Comparison of ENCODE assay signal across 19 mouse cellular contexts in genomic region chr16:91611248-91611647, GRCm38 (mm10). TPM values are rescaled to one million over a fixed set of nuclear protein-coding genes. Genes with fewer than 3 reads are reported as not detected.
DNase-seq lines count a peak whose midpoint lies in the region; ATAC-seq and TF ChIP-seq lines count a peak whose summit lies in the region.
"Had no signal": no experiment of that assay in that cellular context is flagged by ENCODE, and none has a peak within 500 bp of the region (broad histone marks: within the 10 kb centered on the region; RNA-seq: fewer than 3 reads in every experiment).

No protein-coding gene starts in this region.

- H3K27ac ChIP-seq in bone marrow, adult 2 months (ENCODE audit: control insufficient read depth, insufficient read depth, low read depth, low read length, poor library complexity), result peak overlapping the region; percentile 57
- H3K27ac ChIP-seq in small intestine, adult 2 months (ENCODE audit: insufficient read depth, low read depth, low read length), result 0 out of 2 replicates have a peak overlapping the region, but pooled peaks have one; percentile 15
- H3K27ac ChIP-seq in midbrain, postnatal 0 days (ENCODE audit: low read depth, low read length), result no peak overlapping the region
- H3K27ac ChIP-seq: heart, embryonic 13.5 days; hindbrain, embryonic 10.5 days; kidney, postnatal 0 days; midbrain, embryonic 15.5 days; neural tube, embryonic 13.5 days; stomach, embryonic 15.5 days had no signal

- no peaks in the 10 kb centered on the region for H3K27me3 ChIP-seq in small intestine, adult 2 months (ENCODE audit: control insufficient read depth, insufficient read depth, low read length)
- no peaks in the 10 kb centered on the region for H3K27me3 ChIP-seq in midbrain, postnatal 0 days (ENCODE audit: insufficient read depth, low read length)
- H3K27me3 ChIP-seq: heart, embryonic 13.5 days; midbrain, embryonic 15.5 days; neural tube, embryonic 13.5 days; stomach, embryonic 15.5 days had no signal

- TF ChIP-seq POLR2A in bone marrow, adult 2 months (IDR thresholded peaks at IDR 0.05; ENCODE audit: borderline replicate concordance, control insufficient read depth, low read depth, low read length), result no peak
- no peak for TF ChIP-seq POLR2A in small intestine, adult 2 months (IDR thresholded peaks at IDR 0.05; ENCODE audit: low read depth, low read length)

- H3K9ac ChIP-seq in midbrain, postnatal 0 days (replicated peaks; ENCODE audit: low read length, poor library complexity, severe bottlenecking), result no peak overlapping the region
- H3K9ac ChIP-seq: forebrain, postnatal 0 days; heart, embryonic 13.5 days; midbrain, embryonic 15.5 days; neural tube, embryonic 13.5 days; stomach, embryonic 15.5 days had no signal

- WGBS in bone marrow, adult 2 months, result 36% methylated on average over 11 of the region's 11 CpGs
- WGBS in small intestine, adult 2 months, result 65% methylated on average over 11 of the region's 11 CpGs
- 73% methylated on average over 11 of the region's 11 CpGs for WGBS in midbrain, postnatal 0 days

- H3K4me3 ChIP-seq in bone marrow, adult 2 months (replicated peaks; ENCODE audit: control insufficient read depth, low read depth, low read length), result peak overlapping the region; percentile 44
- peak overlapping the region; percentile 11; the same call in 1 of the 2 replicates for H3K4me3 ChIP-seq in small intestine, adult 2 months (ENCODE audit: low read depth, low read length)
- H3K4me3 ChIP-seq in midbrain, postnatal 0 days (ENCODE audit: low read depth, low read length), result no peak overlapping the region
- H3K4me3 ChIP-seq: heart, embryonic 13.5 days; hindbrain, embryonic 10.5 days; midbrain, embryonic 15.5 days; neural tube, embryonic 13.5 days; stomach, embryonic 15.5 days had no signal

- no peaks in the 10 kb centered on the region for H3K9me3 ChIP-seq in midbrain, postnatal 0 days (ENCODE audit: low read length)
- H3K9me3 ChIP-seq: heart, embryonic 13.5 days; hindbrain, embryonic 10.5 days; midbrain, embryonic 15.5 days; neural tube, embryonic 13.5 days; stomach, embryonic 15.5 days had no signal

- peaks cover 3% of the 10 kb centered on the region; the same call in 1 of the 2 replicates for H3K4me1 ChIP-seq in bone marrow, adult 2 months (ENCODE audit: control insufficient read depth, insufficient read depth, low read length)
- H3K4me1 ChIP-seq in small intestine, adult 2 months (ENCODE audit: control insufficient read depth, insufficient read depth, insufficient read length, low read length), result peaks cover 2% of the 10 kb centered on the region; the same call in 1 of the 2 replicates
- no peaks in the 10 kb centered on the region for H3K4me1 ChIP-seq in midbrain, postnatal 0 days (ENCODE audit: insufficient read depth, low read length)
- H3K4me1 ChIP-seq: midbrain, embryonic 15.5 days; neural tube, embryonic 13.5 days; stomach, embryonic 15.5 days had no signal

- H3K36me3 ChIP-seq in small intestine, adult 2 months (ENCODE audit: control insufficient read depth, insufficient read depth, low read length), result no peaks in the 10 kb centered on the region
- no peaks in the 10 kb centered on the region for H3K36me3 ChIP-seq in midbrain, postnatal 0 days (ENCODE audit: insufficient read depth, low read length)
- H3K36me3 ChIP-seq: heart, embryonic 13.5 days; hindbrain, embryonic 10.5 days; midbrain, embryonic 15.5 days; neural tube, embryonic 13.5 days; stomach, embryonic 15.5 days had no signal

- H3K4me2 ChIP-seq in midbrain, postnatal 0 days (ENCODE audit: low read depth, low read length, poor library complexity, severe bottlenecking), result no peak overlapping the region
- H3K4me2 ChIP-seq: heart, embryonic 13.5 days; midbrain, embryonic 15.5 days; neural tube, embryonic 13.5 days; stomach, embryonic 15.5 days had no signal

- no peak for ATAC-seq in midbrain, postnatal 0 days (ENCODE audit: low FRiP score)
- ATAC-seq: forebrain, postnatal 0 days; inflammation-experienced regulatory T-cells, adult 6 months; midbrain, embryonic 15.5 days had no signal

- DNase-seq in lung, adult 18-20 months, result peak; percentile 53 to 66
- DNase-seq in lung, postnatal 14 days, result no peak
- DNase-seq in lung, postnatal 10 days, result peak; percentile 51
- DNase-seq in embryo, embryonic 11 days, result no peak
- DNase-seq in midbrain, postnatal 0 days (ENCODE audit: low spot score), result no peak
- DNase-seq: cerebellum, adult 9-11 months; forebrain, postnatal 0 days; gastrocnemius, postnatal 10 days; right cerebral cortex, postnatal 4 days; thymus, postnatal 25 days had no signal

- TF ChIP-seq CTCF in bone marrow, adult 2 months (IDR thresholded peaks at IDR 0.05; ENCODE audit: control insufficient read depth, insufficient read depth, low read length), result no peak
- TF ChIP-seq CTCF in small intestine, adult 2 months (IDR thresholded peaks at IDR 0.05; ENCODE audit: extremely low read depth, insufficient read length, insufficient replicate concordance, low read depth, low read length), result no peak
- no peak for TF ChIP-seq CTCF in midbrain, postnatal 0 days (IDR thresholded peaks at IDR 0.05)

RNA-seq across cellular contexts. Expression of gene Dnajc28, which starts 7.6 kb away (rescaled TPM):
- 1.6 and 1.9 TPM in 2 replicates for polyA plus RNA-seq in bone marrow, adult 2 months (2011; ENCODE audit: insufficient read depth, insufficient read length, low replicate concordance, missing spikeins)
- 0.11 and 0.47 TPM in 2 replicates for polyA plus RNA-seq in small intestine, adult 2 months (2012; rRNA removed)
- 3.9 and 6.1 TPM in 2 replicates for total RNA-seq in midbrain, postnatal 0 days (2014; rRNA removed)
- polyA plus RNA-seq in midbrain, postnatal 0 days (2015; fragmentation: Nextera tagmentation; extraction: Ambion mirVana), result 2.6 and 4.3 TPM in 2 replicates

RNA-seq across cellular contexts. Expression of gene Tmem50b, which starts 13.6 kb away (rescaled TPM):
- polyA plus RNA-seq in bone marrow, adult 2 months (2011; ENCODE audit: insufficient read depth, insufficient read length, low replicate concordance, missing spikeins), result 7.3 and 17.5 TPM in 2 replicates
- polyA plus RNA-seq in small intestine, adult 2 months (2012; rRNA removed), result 18.4 and 20.0 TPM in 2 replicates
- total RNA-seq in midbrain, postnatal 0 days (2014; rRNA removed), result 78.2 and 83.9 TPM in 2 replicates
- 103 and 107 TPM in 2 replicates for polyA plus RNA-seq in midbrain, postnatal 0 days (2015; fragmentation: Nextera tagmentation; extraction: Ambion mirVana)

RNA-seq across cellular contexts. Expression of gene Gart, which starts 35.5 kb away (rescaled TPM):
- polyA plus RNA-seq in bone marrow, adult 2 months (2011; ENCODE audit: insufficient read depth, insufficient read length, low replicate concordance, missing spikeins), result 70.5 and 94.2 TPM in 2 replicates
- 10.9 and 22.3 TPM in 2 replicates for polyA plus RNA-seq in small intestine, adult 2 months (2012; rRNA removed)
- 33.8 and 40.5 TPM in 2 replicates for total RNA-seq in midbrain, postnatal 0 days (2014; rRNA removed)
- polyA plus RNA-seq in midbrain, postnatal 0 days (2015; fragmentation: Nextera tagmentation; extraction: Ambion mirVana), result 38.2 and 45.2 TPM in 2 replicates

RNA-seq across cellular contexts. Expression of gene Son, which starts 36.1 kb away (rescaled TPM):
- 132 and 165 TPM in 2 replicates for polyA plus RNA-seq in bone marrow, adult 2 months (2011; ENCODE audit: insufficient read depth, insufficient read length, low replicate concordance, missing spikeins)
- 41.6 and 67.5 TPM in 2 replicates for polyA plus RNA-seq in small intestine, adult 2 months (2012; rRNA removed)
- total RNA-seq in midbrain, postnatal 0 days (2014; rRNA removed), result 256 and 257 TPM in 2 replicates
- polyA plus RNA-seq in midbrain, postnatal 0 days (2015; fragmentation: Nextera tagmentation; extraction: Ambion mirVana), result 82.3 and 98.4 TPM in 2 replicates

Comparison
In these comparisons a context has a peak if more than half of its experiments do, and no peak if none do; other contexts are left out.
1. DNase-seq: peak in lung, adult 18-20 months (2 of 2) and lung, postnatal 10 days (single experiment); none in lung, postnatal 14 days (single experiment), embryo, embryonic 11 days (single experiment) and midbrain, postnatal 0 days (single experiment).